Mouse (Mus musculus): ENCODE data around the gene Ggact. TPM values are rescaled to one million over a fixed set of nuclear protein-coding genes. Genes with fewer than 3 reads are reported as not detected.

Gene Ggact
- polyA plus RNA-seq, 1 experiment from 2014 or later, result 20.5 TPM

DNA sequence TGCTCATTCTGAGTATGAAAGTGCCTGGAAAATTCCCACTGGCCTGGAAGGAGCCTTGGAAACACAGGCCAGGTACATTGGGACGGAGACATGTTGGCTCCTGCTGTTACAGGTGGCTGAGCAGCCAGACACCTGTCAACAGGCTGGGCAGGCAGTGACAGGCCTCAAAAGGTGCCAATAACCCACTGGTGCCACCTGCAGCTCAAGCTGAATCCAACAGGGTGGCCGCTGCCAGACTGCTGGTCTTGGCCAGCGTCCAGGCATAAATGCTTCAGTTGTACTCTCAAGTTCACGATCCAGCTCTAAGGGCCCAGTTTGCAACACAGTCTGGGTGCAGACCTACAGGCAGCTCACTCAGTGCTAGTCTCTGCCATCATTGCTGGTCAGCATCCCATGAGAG, 10.7 kb downstream of the Ggact start:
- H3K4me2 ChIP-seq (replicated peaks; ENCODE audit: low read depth, low read length), result no peak overlapping the region
- H3K9ac ChIP-seq (replicated peaks; ENCODE audit: low read length), result no peak overlapping the region
- ATAC-seq (ENCODE audit: low FRiP score, low TSS enrichment), result peak; percentile 78
- H3K4me3 ChIP-seq (ENCODE audit: low read length), result no peak overlapping the region
- 40% methylated on average over 4 of the region's 4 CpGs for WGBS
- peaks cover 11% of the 10 kb centered on the region for H3K4me1 ChIP-seq (ENCODE audit: insufficient read depth, low read length)
- no peaks in the 10 kb centered on the region for H3K27me3 ChIP-seq (ENCODE audit: insufficient read depth, low read length)
- peak overlapping the region; percentile 87 for H3K27ac ChIP-seq (ENCODE audit: low read length)
- H3K9me3 ChIP-seq (ENCODE audit: low read length), result peaks cover 1% of the 10 kb centered on the region; the same call in 1 of the 2 replicates
- no peaks in the 10 kb centered on the region for H3K36me3 ChIP-seq (ENCODE audit: insufficient read depth, low read length)

DNA sequence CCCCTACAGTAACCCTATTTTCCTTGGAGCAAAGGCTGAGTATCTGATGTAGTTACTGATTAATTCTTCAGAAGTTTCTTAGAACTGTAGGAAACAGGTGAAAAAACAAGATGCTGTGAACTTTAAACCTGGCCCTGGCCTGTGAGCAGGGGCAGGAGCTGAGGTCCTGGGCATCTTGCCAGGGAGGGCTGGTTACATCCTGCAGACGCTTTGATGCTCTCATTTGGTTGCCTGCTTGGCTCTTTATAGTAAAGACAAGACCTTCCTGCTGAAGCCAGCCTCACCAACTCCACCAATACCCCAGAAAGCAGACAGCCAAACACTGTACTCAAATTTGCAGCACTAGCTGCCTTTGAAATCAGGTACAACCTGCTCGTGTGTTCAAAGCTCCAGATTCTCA, 11.4 kb downstream of the Ggact start:
- Histone ChIP-seq H3K4me1 (ENCODE audit: insufficient read depth, low read length) (peaks cover 11% of the 10 kb centered on the region), H3K36me3 (ENCODE audit: insufficient read depth, low read length) (no peaks in the 10 kb centered on the region), H3K27me3 (ENCODE audit: insufficient read depth, low read length) (no peaks in the 10 kb centered on the region), H3K27ac (ENCODE audit: low read length) (peak overlapping the region; percentile 87), H3K4me2 (replicated peaks; ENCODE audit: low read depth, low read length) (no peak overlapping the region), H3K9me3 (ENCODE audit: low read length) (no peaks in the 10 kb centered on the region), H3K4me3 (ENCODE audit: low read length) (no peak overlapping the region), H3K9ac (replicated peaks; ENCODE audit: low read length) (no peak overlapping the region)
- ATAC-seq (ENCODE audit: low FRiP score, low TSS enrichment), result peak; percentile 90
- 26% methylated on average over 2 of the region's 2 CpGs for WGBS

DNA sequence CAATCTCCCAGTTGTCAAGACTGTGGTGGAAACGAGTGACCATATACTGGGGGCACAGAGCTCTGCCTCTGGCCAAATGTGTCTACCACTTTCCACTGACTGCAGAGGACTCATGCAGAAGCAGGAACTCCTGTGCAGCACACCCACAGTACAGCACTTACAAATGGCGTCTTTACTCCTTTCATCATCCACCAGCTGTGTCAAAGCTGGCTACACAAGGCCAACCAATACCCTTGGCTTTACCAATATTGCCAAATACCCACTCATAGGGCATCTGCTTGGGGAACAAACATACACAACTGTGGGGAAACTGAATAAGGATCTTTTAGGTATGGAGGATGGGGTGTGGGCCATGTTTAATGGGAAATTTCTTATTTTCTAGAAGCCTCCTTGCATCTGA, 11.8 kb downstream of the Ggact start:
- Histone ChIP-seq H3K4me2 (replicated peaks; ENCODE audit: low read depth, low read length) (no peak overlapping the region), H3K9me3 (ENCODE audit: low read length) (no peaks in the 10 kb centered on the region), H3K27ac (ENCODE audit: low read length) (peak overlapping the region; percentile 87), H3K36me3 (ENCODE audit: insufficient read depth, low read length) (no peaks in the 10 kb centered on the region), H3K9ac (replicated peaks; ENCODE audit: low read length) (no peak overlapping the region), H3K4me1 (ENCODE audit: insufficient read depth, low read length) (peaks cover 11% of the 10 kb centered on the region), H3K4me3 (ENCODE audit: low read length) (no peak overlapping the region), H3K27me3 (ENCODE audit: insufficient read depth, low read length) (no peaks in the 10 kb centered on the region)
- WGBS, result 68% methylated on average over 2 of the region's 2 CpGs
- peak; percentile 47 for ATAC-seq (ENCODE audit: low FRiP score, low TSS enrichment)

DNA sequence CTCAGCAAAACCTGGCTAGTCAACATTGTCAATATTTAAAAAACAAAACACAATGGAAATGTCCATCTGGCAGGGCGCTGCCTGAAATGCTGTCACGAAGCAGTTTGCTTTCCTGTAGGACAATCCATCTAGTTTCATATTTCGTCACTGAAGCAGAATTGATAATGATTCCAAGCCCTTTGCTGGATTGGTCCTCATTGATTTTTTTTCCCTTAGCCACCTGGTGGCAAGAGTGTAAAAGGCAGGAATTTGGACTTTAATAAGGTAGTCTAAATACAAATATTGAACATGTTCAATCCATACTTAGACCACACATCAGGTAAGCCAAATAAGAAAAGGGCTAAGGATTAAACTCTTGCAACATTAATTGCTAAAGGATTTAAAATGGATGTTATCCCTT, 12.4 kb downstream of the Ggact start:
- Histone ChIP-seq H3K4me3 (ENCODE audit: low read length) (no peak overlapping the region), H3K27ac (ENCODE audit: low read length) (no peak overlapping the region), H3K9me3 (ENCODE audit: low read length) (no peaks in the 10 kb centered on the region), H3K4me2 (replicated peaks; ENCODE audit: low read depth, low read length) (no peak overlapping the region), H3K4me1 (ENCODE audit: insufficient read depth, low read length) (peaks cover 11% of the 10 kb centered on the region), H3K36me3 (ENCODE audit: insufficient read depth, low read length) (no peaks in the 10 kb centered on the region), H3K27me3 (ENCODE audit: insufficient read depth, low read length) (no peaks in the 10 kb centered on the region), H3K9ac (replicated peaks; ENCODE audit: low read length) (no peak overlapping the region)
- no peak for ATAC-seq (ENCODE audit: low FRiP score, low TSS enrichment)
- WGBS, result 88% methylated on average over 3 of the region's 3 CpGs

DNA sequence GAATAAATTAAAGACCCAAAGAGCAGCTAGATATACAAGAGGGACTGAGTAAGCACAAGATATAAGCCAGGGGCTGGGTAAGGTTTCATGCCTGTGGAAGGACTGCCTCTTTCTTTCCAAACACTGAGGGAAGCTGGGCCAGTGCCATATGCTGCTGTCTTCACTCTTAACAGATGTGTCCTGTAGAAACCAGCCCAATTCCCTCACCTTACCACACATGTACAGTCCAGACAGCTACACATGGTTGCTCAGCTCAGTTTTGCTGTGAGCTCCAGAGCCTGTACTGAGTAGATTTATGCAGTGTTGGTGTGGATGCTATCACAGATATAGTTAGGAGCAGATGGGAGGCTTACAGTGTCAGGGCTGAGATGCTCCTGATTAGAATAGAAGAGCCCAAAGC, 12.9 kb downstream of the Ggact start:
- H3K4me2 ChIP-seq (replicated peaks; ENCODE audit: low read depth, low read length), result no peak overlapping the region
- H3K27ac ChIP-seq (ENCODE audit: low read length), result no peak overlapping the region
- no peaks in the 10 kb centered on the region for H3K36me3 ChIP-seq (ENCODE audit: insufficient read depth, low read length)
- peaks cover 11% of the 10 kb centered on the region for H3K4me1 ChIP-seq (ENCODE audit: insufficient read depth, low read length)
- ATAC-seq (ENCODE audit: low FRiP score, low TSS enrichment), result no peak
- no peaks in the 10 kb centered on the region for H3K9me3 ChIP-seq (ENCODE audit: low read length)
- H3K4me3 ChIP-seq (ENCODE audit: low read length), result no peak overlapping the region
- no peak overlapping the region for H3K9ac ChIP-seq (replicated peaks; ENCODE audit: low read length)
- H3K27me3 ChIP-seq (ENCODE audit: insufficient read depth, low read length), result no peaks in the 10 kb centered on the region

DNA sequence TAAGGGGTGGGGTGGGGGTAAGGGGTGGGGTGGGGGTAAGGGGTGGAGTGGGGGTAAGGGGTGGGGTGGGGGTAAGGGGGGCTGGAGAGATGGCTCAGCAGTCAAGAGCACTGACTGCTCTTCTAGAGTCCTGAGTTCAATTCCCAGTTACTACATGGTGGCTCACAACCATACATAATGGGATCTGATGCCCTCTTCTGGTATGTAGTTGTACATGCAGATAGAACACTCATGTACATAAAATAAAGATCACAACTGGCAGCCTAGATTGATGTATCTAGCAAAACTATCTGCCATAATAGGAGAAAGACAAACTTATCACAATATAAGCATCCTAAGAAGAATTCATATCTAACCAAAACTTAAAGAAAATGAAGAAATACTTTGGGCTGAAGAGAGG, 15.0 kb downstream of the Ggact start:
- H3K4me1 ChIP-seq (ENCODE audit: insufficient read depth, low read length), result peaks cover 11% of the 10 kb centered on the region
- H3K36me3 ChIP-seq (ENCODE audit: insufficient read depth, low read length), result no peaks in the 10 kb centered on the region
- H3K27ac ChIP-seq (ENCODE audit: low read length), result no peak overlapping the region
- no peak overlapping the region for H3K9ac ChIP-seq (replicated peaks; ENCODE audit: low read length)
- no peak overlapping the region for H3K4me2 ChIP-seq (replicated peaks; ENCODE audit: low read depth, low read length)
- H3K4me3 ChIP-seq (ENCODE audit: low read length), result no peak overlapping the region
- no peaks in the 10 kb centered on the region for H3K9me3 ChIP-seq (ENCODE audit: low read length)
- ATAC-seq (ENCODE audit: low FRiP score, low TSS enrichment), result no peak
- no peaks in the 10 kb centered on the region for H3K27me3 ChIP-seq (ENCODE audit: insufficient read depth, low read length)

DNA sequence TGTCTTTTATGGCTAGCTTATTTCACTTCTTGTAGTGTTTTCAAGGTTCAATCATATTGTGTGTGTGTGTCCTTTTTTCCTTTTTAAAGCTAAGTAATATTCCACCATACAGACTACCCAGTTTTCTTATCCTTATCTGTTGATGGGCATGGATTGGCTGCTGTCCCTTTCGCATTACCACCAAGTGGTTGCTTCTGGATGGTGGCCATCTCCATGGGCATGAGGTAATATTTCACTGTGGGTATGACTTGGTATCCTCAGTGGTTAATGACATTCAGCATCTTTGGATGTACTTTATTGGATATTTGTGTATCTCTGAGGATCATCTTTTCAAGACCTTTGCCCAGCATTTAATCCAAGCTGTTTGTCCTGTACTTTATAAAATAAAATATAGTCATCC, 17.5 kb downstream of the Ggact start:
- Histone ChIP-seq H3K9me3 (ENCODE audit: low read length) (no peaks in the 10 kb centered on the region), H3K36me3 (ENCODE audit: insufficient read depth, low read length) (no peaks in the 10 kb centered on the region), H3K4me2 (replicated peaks; ENCODE audit: low read depth, low read length) (no peak overlapping the region), H3K9ac (replicated peaks; ENCODE audit: low read length) (no peak overlapping the region), H3K4me3 (ENCODE audit: low read length) (no peak overlapping the region), H3K27ac (ENCODE audit: low read length) (no peak overlapping the region), H3K4me1 (ENCODE audit: insufficient read depth, low read length) (no peaks in the 10 kb centered on the region), H3K27me3 (ENCODE audit: insufficient read depth, low read length) (no peaks in the 10 kb centered on the region)
- 97% methylated on average over 1 of the region's 1 CpGs for WGBS
- no peak for ATAC-seq (ENCODE audit: low FRiP score, low TSS enrichment)

DNA sequence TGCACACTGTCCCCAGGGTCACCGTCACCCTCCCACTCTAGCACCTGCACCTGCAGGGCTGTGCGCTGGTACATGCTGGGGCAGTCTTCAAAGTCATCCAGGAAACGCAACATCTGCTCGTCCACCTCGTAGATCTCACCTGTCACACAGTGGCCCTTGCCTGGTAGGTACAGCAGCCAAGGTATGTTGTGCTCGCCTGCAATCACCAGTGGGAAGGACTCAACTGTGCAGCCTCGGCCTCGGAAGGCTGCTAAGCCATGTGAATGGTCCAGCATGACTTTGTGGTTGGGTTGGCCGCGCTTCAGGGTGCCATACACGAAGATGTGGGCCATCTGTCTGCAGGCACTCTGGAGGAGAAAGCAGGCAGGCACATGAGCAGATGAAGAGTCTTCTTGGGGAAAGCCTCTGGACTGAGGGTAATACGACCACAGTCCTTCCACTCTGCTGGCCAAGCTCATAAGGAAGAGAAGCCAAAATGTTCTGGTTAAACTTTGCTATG, 22.0 kb downstream of the Ggact start:
- no peaks in the 10 kb centered on the region for H3K9me3 ChIP-seq (ENCODE audit: low read length)
- no peaks in the 10 kb centered on the region for H3K4me1 ChIP-seq (ENCODE audit: insufficient read depth, low read length)
- no peaks in the 10 kb centered on the region for H3K36me3 ChIP-seq (ENCODE audit: insufficient read depth, low read length)
- H3K27ac ChIP-seq (ENCODE audit: low read length), result no peak overlapping the region
- H3K9ac ChIP-seq (replicated peaks; ENCODE audit: low read length), result no peak overlapping the region
- 91% methylated on average over 12 of the region's 12 CpGs for WGBS
- H3K4me3 ChIP-seq (ENCODE audit: low read length), result no peak overlapping the region
- no peak for ATAC-seq (ENCODE audit: low FRiP score, low TSS enrichment)
- no peaks in the 10 kb centered on the region for H3K27me3 ChIP-seq (ENCODE audit: insufficient read depth, low read length)
- no peak overlapping the region for H3K4me2 ChIP-seq (replicated peaks; ENCODE audit: low read depth, low read length)

DNA sequence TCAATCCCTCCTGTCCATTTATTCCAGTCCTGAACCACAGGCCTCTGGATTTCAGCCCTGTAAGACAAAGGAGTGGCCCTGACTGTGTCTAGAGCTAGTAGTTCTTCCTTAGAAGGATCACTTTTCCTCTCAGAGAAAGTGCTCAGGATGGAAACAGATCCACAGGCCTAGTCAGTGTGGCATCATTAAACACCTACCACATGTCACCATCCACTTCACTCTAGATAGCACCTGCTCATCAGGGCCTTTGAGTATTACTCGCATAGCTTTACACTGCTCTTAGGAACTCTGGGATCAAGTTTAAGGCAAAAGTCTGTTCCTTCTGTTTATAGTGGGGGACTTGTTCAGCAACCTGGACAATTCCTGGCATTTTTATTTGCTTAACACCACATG, 25.1 kb downstream of the Ggact start:
- Histone ChIP-seq H3K36me3 (ENCODE audit: insufficient read depth, low read length) (no peaks in the 10 kb centered on the region), H3K4me2 (replicated peaks; ENCODE audit: low read depth, low read length) (no peak overlapping the region), H3K9ac (replicated peaks; ENCODE audit: low read length) (no peak overlapping the region), H3K27me3 (ENCODE audit: insufficient read depth, low read length) (no peaks in the 10 kb centered on the region), H3K27ac (ENCODE audit: low read length) (no peak overlapping the region), H3K4me3 (ENCODE audit: low read length) (no peak overlapping the region), H3K4me1 (ENCODE audit: insufficient read depth, low read length) (no peaks in the 10 kb centered on the region), H3K9me3 (ENCODE audit: low read length) (no peaks in the 10 kb centered on the region)
- 74% methylated on average over 1 of the region's 1 CpGs for WGBS
- no peak for ATAC-seq (ENCODE audit: low FRiP score, low TSS enrichment)

GRCm38 (mm10) chr14:122887702-122888479, 25.7 kb downstream of the Ggact start:
- no peak overlapping the region for H3K4me2 ChIP-seq (replicated peaks; ENCODE audit: low read depth, low read length)
- no peak for ATAC-seq (ENCODE audit: low FRiP score, low TSS enrichment)
- H3K9me3 ChIP-seq (ENCODE audit: low read length), result no peaks in the 10 kb centered on the region
- H3K4me1 ChIP-seq (ENCODE audit: insufficient read depth, low read length), result no peaks in the 10 kb centered on the region
- H3K36me3 ChIP-seq (ENCODE audit: insufficient read depth, low read length), result no peaks in the 10 kb centered on the region
- WGBS, result 97% methylated on average over 3 of the region's 3 CpGs
- no peak overlapping the region for H3K4me3 ChIP-seq (ENCODE audit: low read length)
- H3K27me3 ChIP-seq (ENCODE audit: insufficient read depth, low read length), result no peaks in the 10 kb centered on the region
- no peak overlapping the region for H3K27ac ChIP-seq (ENCODE audit: low read length)
- H3K9ac ChIP-seq (replicated peaks; ENCODE audit: low read length), result no peak overlapping the region

Measured in kidney, embryonic 16.5 days (tissue).